Mouse (Mus musculus): ENCODE data around the gene Tasp1. TPM values are rescaled to one million over a fixed set of nuclear protein-coding genes. Genes with fewer than 3 reads are reported as not detected.

The Tasp1 gene
- polyA plus RNA-seq, 1 experiment from 2014 or later: 3.5 TPM

- H3K4me3 ChIP-seq (ENCODE audit: inconsistent target): no peak overlapping the region
- 88% methylated on average over 5 of the region's 6 CpGs for WGBS (ENCODE audit: missing documents)
Measured at GRCm38 (mm10) chr2:140078600-140079280, 12.1 kb upstream of the Tasp1 start.

GRCm38 (mm10) chr2:140077476-140077875, 10.9 kb upstream of the Tasp1 start:
- Histone ChIP-seq H3K27ac (no peak overlapping the region), H3K79me2 (ENCODE audit: inconsistent target) (no peaks in the 10 kb centered on the region), H3K36me3 (ENCODE audit: inconsistent target) (no peaks in the 10 kb centered on the region), H3K4me3 (ENCODE audit: inconsistent target) (no peak overlapping the region)
- 85% methylated on average over 1 of the region's 1 CpGs for WGBS (ENCODE audit: missing documents)

More at GRCm38 (mm10) chr2:140078600-140079280, 12.1 kb upstream of the Tasp1 start:
- no peaks in the 10 kb centered on the region for H3K79me2 ChIP-seq (ENCODE audit: inconsistent target)
- H3K36me3 ChIP-seq (ENCODE audit: inconsistent target): no peaks in the 10 kb centered on the region
- H3K27ac ChIP-seq: no peak overlapping the region

- WGBS (ENCODE audit: missing documents): 69% methylated on average over 3 of the region's 3 CpGs
- Histone ChIP-seq H3K36me3 (ENCODE audit: inconsistent target) (no peaks in the 10 kb centered on the region), H3K4me3 (ENCODE audit: inconsistent target) (no peak overlapping the region), H3K27ac (no peak overlapping the region), H3K79me2 (ENCODE audit: inconsistent target) (no peaks in the 10 kb centered on the region)
Measured at GRCm38 (mm10) chr2:140075150-140075549, 8.5 kb upstream of the Tasp1 start.

- Histone ChIP-seq H3K4me3 (ENCODE audit: inconsistent target) (no peak overlapping the region), H3K79me2 (ENCODE audit: inconsistent target) (no peaks in the 10 kb centered on the region), H3K27ac (no peak overlapping the region), H3K36me3 (ENCODE audit: inconsistent target) (no peaks in the 10 kb centered on the region)
- 94% methylated on average over 4 of the region's 4 CpGs for WGBS (ENCODE audit: missing documents)
Measured at GRCm38 (mm10) chr2:140067516-140067915, 911 bp upstream of the Tasp1 start.

- no peak overlapping the region for H3K27ac ChIP-seq
- no peaks in the 10 kb centered on the region for H3K79me2 ChIP-seq (ENCODE audit: inconsistent target)
- no peaks in the 10 kb centered on the region for H3K36me3 ChIP-seq (ENCODE audit: inconsistent target)
- H3K4me3 ChIP-seq (ENCODE audit: inconsistent target): peak overlapping the region; percentile 57
- WGBS (ENCODE audit: missing documents): 78% methylated on average over 8 of the region's 8 CpGs
Measured at GRCm38 (mm10) chr2:140065676-140066075, 929 bp downstream of the Tasp1 start.

GRCm38 (mm10) chr2:140061481-140061880, 5.1 kb downstream of the Tasp1 start:
- H3K36me3 ChIP-seq (ENCODE audit: inconsistent target): no peaks in the 10 kb centered on the region
- 94% methylated on average over 3 of the region's 3 CpGs for WGBS (ENCODE audit: missing documents)
- H3K4me3 ChIP-seq (ENCODE audit: inconsistent target): no peak overlapping the region
- no peak overlapping the region for H3K27ac ChIP-seq
- H3K79me2 ChIP-seq (ENCODE audit: inconsistent target): no peaks in the 10 kb centered on the region

- no peak overlapping the region for H3K27ac ChIP-seq
- H3K4me3 ChIP-seq (ENCODE audit: inconsistent target): no peak overlapping the region
- H3K79me2 ChIP-seq (ENCODE audit: inconsistent target): no peaks in the 10 kb centered on the region
- WGBS (ENCODE audit: missing documents): 90% methylated on average over 4 of the region's 4 CpGs
- H3K36me3 ChIP-seq (ENCODE audit: inconsistent target): no peaks in the 10 kb centered on the region
Measured at GRCm38 (mm10) chr2:140060092-140060867, 6.3 kb downstream of the Tasp1 start.

GRCm38 (mm10) chr2:140058125-140058524, 8.5 kb downstream of the Tasp1 start:
- Histone ChIP-seq H3K4me3 (ENCODE audit: inconsistent target) (no peak overlapping the region), H3K36me3 (ENCODE audit: inconsistent target) (no peaks in the 10 kb centered on the region)
- 92% methylated on average over 6 of the region's 6 CpGs for WGBS (ENCODE audit: missing documents)

GRCm38 (mm10) chr2:140051607-140052126, 14.9 kb downstream of the Tasp1 start:
- Histone ChIP-seq H3K79me2 (ENCODE audit: inconsistent target) (no peaks in the 10 kb centered on the region), H3K27ac (no peak overlapping the region), H3K36me3 (ENCODE audit: inconsistent target) (no peaks in the 10 kb centered on the region), H3K4me3 (ENCODE audit: inconsistent target) (no peak overlapping the region)
- 75% methylated on average over 2 of the region's 2 CpGs for WGBS (ENCODE audit: missing documents)

More at GRCm38 (mm10) chr2:140058125-140058524, 8.5 kb downstream of the Tasp1 start:
- Histone ChIP-seq H3K27ac (no peak overlapping the region), H3K79me2 (ENCODE audit: inconsistent target) (no peaks in the 10 kb centered on the region)

GRCm38 (mm10) chr2:140042522-140043131, 24.0 kb downstream of the Tasp1 start:
- Histone ChIP-seq H3K4me3 (ENCODE audit: inconsistent target) (no peak overlapping the region), H3K79me2 (ENCODE audit: inconsistent target) (no peaks in the 10 kb centered on the region), H3K36me3 (ENCODE audit: inconsistent target) (no peaks in the 10 kb centered on the region), H3K27ac (no peak overlapping the region)
- 77% methylated on average over 2 of the region's 2 CpGs for WGBS (ENCODE audit: missing documents)

GRCm38 (mm10) chr2:140042081-140042480, 24.5 kb downstream of the Tasp1 start:
- H3K79me2 ChIP-seq (ENCODE audit: inconsistent target): no peaks in the 10 kb centered on the region
- H3K27ac ChIP-seq: no peak overlapping the region
- H3K4me3 ChIP-seq (ENCODE audit: inconsistent target): no peak overlapping the region
- H3K36me3 ChIP-seq (ENCODE audit: inconsistent target): no peaks in the 10 kb centered on the region
- 88% methylated on average over 10 of the region's 10 CpGs for WGBS (ENCODE audit: missing documents)

- Histone ChIP-seq H3K79me2 (ENCODE audit: inconsistent target) (no peaks in the 10 kb centered on the region), H3K4me3 (ENCODE audit: inconsistent target) (no peak overlapping the region), H3K27ac (no peak overlapping the region), H3K36me3 (ENCODE audit: inconsistent target) (no peaks in the 10 kb centered on the region)
- 97% methylated on average over 2 of the region's 2 CpGs for WGBS (ENCODE audit: missing documents)
Measured at GRCm38 (mm10) chr2:140037459-140037858, 29.1 kb downstream of the Tasp1 start.

- H3K79me2 ChIP-seq (ENCODE audit: inconsistent target): no peaks in the 10 kb centered on the region
- H3K36me3 ChIP-seq (ENCODE audit: inconsistent target): no peaks in the 10 kb centered on the region
- no peak overlapping the region for H3K4me3 ChIP-seq (ENCODE audit: inconsistent target)
- no peak overlapping the region for H3K27ac ChIP-seq
Measured at GRCm38 (mm10) chr2:140036854-140037253, 29.8 kb downstream of the Tasp1 start.

GRCm38 (mm10) chr2:140024937-140025336, 41.7 kb downstream of the Tasp1 start:
- Histone ChIP-seq H3K27ac (no peak overlapping the region), H3K4me3 (ENCODE audit: inconsistent target) (no peak overlapping the region), H3K79me2 (ENCODE audit: inconsistent target) (no peaks in the 10 kb centered on the region), H3K36me3 (ENCODE audit: inconsistent target) (no peaks in the 10 kb centered on the region)
- WGBS (ENCODE audit: missing documents): 92% methylated on average over 4 of the region's 4 CpGs

- Histone ChIP-seq H3K27ac (no peak overlapping the region), H3K36me3 (ENCODE audit: inconsistent target) (no peaks in the 10 kb centered on the region), H3K79me2 (ENCODE audit: inconsistent target) (no peaks in the 10 kb centered on the region), H3K4me3 (ENCODE audit: inconsistent target) (no peak overlapping the region)
- 45% methylated on average over 3 of the region's 3 CpGs for WGBS (ENCODE audit: missing documents)
Measured at GRCm38 (mm10) chr2:140007406-140007805, 59.2 kb downstream of the Tasp1 start.
